Mouse (Mus musculus): ENCODE measurements around the gene Obox3. TPM values are rescaled to one million over a fixed set of nuclear protein-coding genes. Genes with fewer than 3 reads are reported as not detected.

Gene Obox3
- total RNA-seq (2023) = not detected

GRCm38 (mm10) chr7:15639802-15640201 lies at the start of gene Obox3:
TSS of gene Obox3 (minus strand) at chr7:15639902.

Other genes with a start within 250 kb of the Obox3 start
- not detected for gene Obox5, start 110.2 kb upstream of the Obox3 start, total RNA-seq (2023)
- gene Obox6, start 199.8 kb upstream of the Obox3 start, total RNA-seq (2023) = not detected
- not detected for gene Crx, start 240.1 kb upstream of the Obox3 start, total RNA-seq (2023)
- gene Crxos, start 242.7 kb upstream of the Obox3 start, total RNA-seq (2023) = not detected